Mouse (Mus musculus) kidney, postnatal 4 days (tissue): ENCODE data around the gene Srrm4.

Source experiments
- DNase-seq, 2 experiments: peaks; one replicate each; pipeline ENCODE4 v3.0.0; 2021; ENCODE audit warnings: mixed read lengths in 2 of 2

The Srrm4 gene

GRCm38 (mm10) chr5:116400042-116400730 is 191.4 kb downstream of the Srrm4 start:
- DNase-seq: peak; percentile 26 to 44

- no peak for DNase-seq
These were observed 195.5 kb downstream of the Srrm4 start for GRCm38 (mm10) chr5:116396104-116396503.

GRCm38 (mm10) chr5:116392603-116393002 is 199.0 kb downstream of the Srrm4 start:
- DNase-seq: no peak

GRCm38 (mm10) chr5:116389856-116390542 is 201.6 kb downstream of the Srrm4 start:
- DNase-seq: peak; percentile 32 to 58

- DNase-seq: no peak
These were observed 202.3 kb downstream of the Srrm4 start for GRCm38 (mm10) chr5:116389321-116389720.
